Mouse (Mus musculus) stomach, embryonic 16.5 days (tissue): ENCODE measurements around the gene Gm128. TPM values are rescaled to one million over a fixed set of nuclear protein-coding genes. Genes with fewer than 3 reads are reported as not detected.

Source experiments
- ATAC-seq: fragments of 200-750 bp; cut with Nextera tagmentation; 2 replicates; pipeline ENCODE4 v1.8.0; 2017; ENCODE audit warnings: moderate number of reproducible peaks, moderate TSS enrichment; ENCODE audit not compliant: insufficient read depth, low FRiP score
- H3K27ac ChIP-seq: fragments of 300-500 bp; sonication (generic); 2 replicates; pipeline ENCODE4 v1.5.1; 2014; ENCODE audit warnings: low read length
- H3K27me3 ChIP-seq: fragments of 300-500 bp; sonication (generic); 2 replicates; pipeline ENCODE4 v1.6.1; 2014; ENCODE audit warnings: low read length, control low read depth, mixed read lengths; ENCODE audit not compliant: control insufficient read depth, insufficient read depth
- H3K36me3 ChIP-seq: fragments of 300-500 bp; sonication (generic); 2 replicates; pipeline ENCODE4 v1.6.1; 2014; ENCODE audit warnings: low read length; ENCODE audit not compliant: control insufficient read depth, insufficient read depth
- H3K4me1 ChIP-seq: fragments of 300-500 bp; sonication (generic); 2 replicates; pipeline ENCODE4 v1.6.1; 2014; ENCODE audit warnings: low read length, control low read depth, mixed read lengths; ENCODE audit not compliant: control insufficient read depth, insufficient read depth
- H3K4me2 ChIP-seq: fragments of 300-500 bp; sonication (generic); 2 replicates; pipeline ENCODE4 v1.6.1; 2014; ENCODE audit warnings: low read depth, low read length, mixed read lengths
- H3K4me3 ChIP-seq: fragments of 300-500 bp; sonication (generic); replicated peaks from 2 replicates; pipeline ENCODE4 v1.5.1; 2014; ENCODE audit warnings: mild to moderate bottlenecking, low read length
- H3K9ac ChIP-seq: fragments of 300-500 bp; sonication (generic); 2 replicates; pipeline ENCODE4 v1.6.1; 2014; ENCODE audit warnings: low read length
- H3K9me3 ChIP-seq: fragments of 300-500 bp; sonication (generic); replicated peaks from 2 replicates; pipeline ENCODE4 v1.6.1; 2016; ENCODE audit warnings: low read length, control low read depth; ENCODE audit not compliant: control insufficient read depth
- whole genome bisulfite sequencing: fragments of 180-500 bp; shearing (Covaris S2); extraction: QIAGEN DNeasy Blood & Tissue Kit; methylation state at CpG from one replicate; pipeline ENCODE4 v1.1.7; 2014; 5-methylcytosine and 5-hydroxymethylcytosine counted together
- polyA plus RNA-seq: library from polyadenylated mRNA; unstranded; fragments of >200 nt; fragmentation: Nextera tagmentation; extraction: Ambion mirVana; gene quantifications from 2 replicates; pipeline ENCODE4 v1.2.1, GENCODE M21; 2015

The Gm128 gene
- polyA plus RNA-seq, 1 experiment from 2014 or later: 0.52 TPM

GRCm38 (mm10) chr3:95275161-95275560 is 33.8 kb upstream of the Gm128 start:
- Histone ChIP-seq H3K9me3 (no peaks in the 10 kb centered on the region), H3K4me2 (no peak overlapping the region), H3K4me1 (peaks cover 6% of the 10 kb centered on the region; the same call in 1 of the 2 replicates), H3K9ac (no peak overlapping the region), H3K4me3 (no peak overlapping the region), H3K27ac (no peak overlapping the region), H3K36me3 (no peaks in the 10 kb centered on the region), H3K27me3 (no peaks in the 10 kb centered on the region)
- no peak for ATAC-seq
- 66% methylated on average over 6 of the region's 6 CpGs for WGBS

- peaks cover 6% of the 10 kb centered on the region; the same call in 1 of the 2 replicates for H3K4me1 ChIP-seq
- no peak overlapping the region for H3K9ac ChIP-seq
- WGBS: 94% methylated on average over 4 of the region's 4 CpGs
- no peaks in the 10 kb centered on the region for H3K27me3 ChIP-seq
- H3K27ac ChIP-seq: no peak overlapping the region
- H3K4me2 ChIP-seq: no peak overlapping the region
- no peaks in the 10 kb centered on the region for H3K36me3 ChIP-seq
- no peak overlapping the region for H3K4me3 ChIP-seq
- ATAC-seq: no peak
- H3K9me3 ChIP-seq: no peaks in the 10 kb centered on the region
These were observed 33.1 kb upstream of the Gm128 start for GRCm38 (mm10) chr3:95274453-95274852.

- Histone ChIP-seq H3K4me3 (no peak overlapping the region), H3K4me2 (no peak overlapping the region), H3K27ac (no peak overlapping the region), H3K27me3 (no peaks in the 10 kb centered on the region), H3K9ac (no peak overlapping the region), H3K9me3 (no peaks in the 10 kb centered on the region), H3K36me3 (no peaks in the 10 kb centered on the region), H3K4me1 (peaks cover 6% of the 10 kb centered on the region; the same call in 1 of the 2 replicates)
- 88% methylated on average over 5 of the region's 5 CpGs for WGBS
- no peak for ATAC-seq
These were observed 32.1 kb upstream of the Gm128 start for GRCm38 (mm10) chr3:95273471-95273870.

GRCm38 (mm10) chr3:95270766-95271364 is 29.5 kb upstream of the Gm128 start:
- H3K9ac ChIP-seq: no peak overlapping the region
- no peaks in the 10 kb centered on the region for H3K9me3 ChIP-seq
- H3K36me3 ChIP-seq: peaks cover 9% of the 10 kb centered on the region
- H3K4me1 ChIP-seq: no peaks in the 10 kb centered on the region
- H3K27ac ChIP-seq: peak overlapping the region; percentile 14; the same call in 1 of the 2 replicates
- H3K4me3 ChIP-seq: no peak overlapping the region
- H3K27me3 ChIP-seq: no peaks in the 10 kb centered on the region
- WGBS: 71% methylated on average over 12 of the region's 12 CpGs
- ATAC-seq: peak; percentile 49; the same call in 1 of the 2 replicates
- H3K4me2 ChIP-seq: no peak overlapping the region

- ATAC-seq: no peak
- WGBS: 89% methylated on average over 5 of the region's 5 CpGs
- no peaks in the 10 kb centered on the region for H3K9me3 ChIP-seq
- peaks cover 9% of the 10 kb centered on the region for H3K36me3 ChIP-seq
- no peak overlapping the region for H3K4me3 ChIP-seq
- H3K4me2 ChIP-seq: no peak overlapping the region
- no peak overlapping the region for H3K9ac ChIP-seq
- H3K27me3 ChIP-seq: no peaks in the 10 kb centered on the region
- no peaks in the 10 kb centered on the region for H3K4me1 ChIP-seq
- no peak overlapping the region for H3K27ac ChIP-seq
These were observed 28.4 kb upstream of the Gm128 start for GRCm38 (mm10) chr3:95269789-95270188.

- Histone ChIP-seq H3K36me3 (peaks cover 9% of the 10 kb centered on the region), H3K27me3 (no peaks in the 10 kb centered on the region), H3K9ac (no peak overlapping the region), H3K9me3 (no peaks in the 10 kb centered on the region), H3K4me1 (no peaks in the 10 kb centered on the region), H3K4me2 (no peak overlapping the region), H3K4me3 (no peak overlapping the region), H3K27ac (no peak overlapping the region)
- no peak for ATAC-seq
These were observed 26.5 kb upstream of the Gm128 start for GRCm38 (mm10) chr3:95267855-95268254.

- Histone ChIP-seq H3K9me3 (no peaks in the 10 kb centered on the region), H3K36me3 (peaks cover 9% of the 10 kb centered on the region), H3K27ac (no peak overlapping the region), H3K4me3 (no peak overlapping the region), H3K4me1 (no peaks in the 10 kb centered on the region), H3K9ac (no peak overlapping the region), H3K27me3 (no peaks in the 10 kb centered on the region), H3K4me2 (no peak overlapping the region)
- no peak for ATAC-seq
- 92% methylated on average over 3 of the region's 3 CpGs for WGBS
These were observed 24.7 kb upstream of the Gm128 start for GRCm38 (mm10) chr3:95266052-95266451.

- ATAC-seq: no peak
- H3K4me2 ChIP-seq: no peak overlapping the region
- 86% methylated on average over 1 of the region's 1 CpGs for WGBS
- H3K27me3 ChIP-seq: no peaks in the 10 kb centered on the region
- no peak overlapping the region for H3K27ac ChIP-seq
- no peak overlapping the region for H3K4me3 ChIP-seq
- H3K9me3 ChIP-seq: no peaks in the 10 kb centered on the region
- no peak overlapping the region for H3K9ac ChIP-seq
- no peaks in the 10 kb centered on the region for H3K4me1 ChIP-seq
- peaks cover 11% of the 10 kb centered on the region for H3K36me3 ChIP-seq
These were observed 23.3 kb upstream of the Gm128 start for GRCm38 (mm10) chr3:95264724-95265123.

GRCm38 (mm10) chr3:95263089-95263739 is 21.8 kb upstream of the Gm128 start:
- Histone ChIP-seq H3K9ac (peak overlapping the region; percentile 11; the same call in 1 of the 2 replicates), H3K4me1 (no peaks in the 10 kb centered on the region), H3K27me3 (no peaks in the 10 kb centered on the region), H3K27ac (no peak overlapping the region), H3K36me3 (peaks cover 18% of the 10 kb centered on the region), H3K9me3 (no peaks in the 10 kb centered on the region), H3K4me3 (no peak overlapping the region), H3K4me2 (no peak overlapping the region)
- ATAC-seq: peak; percentile 64; the same call in 1 of the 2 replicates
- 47% methylated on average over 11 of the region's 11 CpGs for WGBS
